Mouse (Mus musculus) MEL (cell line): ENCODE data around the gene Cox6b2.

Source experiments
- CHD1 ChIP-seq: IDR thresholded peaks from 2 replicates; pipeline ENCODE4 v1.6.1; 2012; ENCODE audit warnings: low read depth, mild to moderate bottlenecking, inconsistent platforms, low read length, improper control_type of control experiment
- CHD2 ChIP-seq: IDR thresholded peaks from 2 replicates; pipeline ENCODE4 v1.6.1; 2011; ENCODE audit warnings: low read length, improper control_type of control experiment
- CTCF ChIP-seq, 3 experiments: IDR thresholded peaks in 2 of 3; conservative IDR thresholded peaks in 1 of 3; 2 replicates each; pipeline ENCODE4 v1.5.1; 2011 to 2012; ENCODE audit warnings: low read length in 3 of 3, low read depth in 2 of 3, mild to moderate bottlenecking in 2 of 3, improper control_type of control experiment in 1 of 3, inconsistent platforms in 1 of 3, mixed read lengths in 1 of 3, moderate library complexity in 1 of 3; ENCODE audit not compliant: control insufficient read depth in 1 of 3, insufficient read depth in 1 of 3, poor library complexity in 1 of 3, severe bottlenecking in 1 of 3
- E2F4 ChIP-seq: IDR thresholded peaks from 2 replicates; pipeline ENCODE4 v1.6.1; 2011; ENCODE audit warnings: low read depth, low read length, improper control_type of control experiment, borderline replicate concordance
- EP300 ChIP-seq, 2 experiments: IDR thresholded peaks; 2 replicates each; pipeline ENCODE4 v1.6.1; 2011; ENCODE audit warnings: improper control_type of control experiment in 2 of 2, low read length in 2 of 2, low read depth in 1 of 2, mild to moderate bottlenecking in 1 of 2
- GATA1 ChIP-seq: IDR thresholded peaks from 2 replicates; pipeline ENCODE4 v1.6.1; 2011; ENCODE audit warnings: low read depth, low read length, improper control_type of control experiment
- MYB ChIP-seq: IDR thresholded peaks from 2 replicates; pipeline ENCODE4 v1.6.1; 2011; ENCODE audit warnings: mild to moderate bottlenecking, low read depth, low read length, improper control_type of control experiment
- POLR2A ChIP-seq, 2 experiments: IDR thresholded peaks; 2 replicates each; pipeline ENCODE4 v1.6.1; 2011 to 2012; ENCODE audit warnings: low read length in 2 of 2, mild to moderate bottlenecking in 2 of 2, control low read depth in 1 of 2, improper control_type of control experiment in 1 of 2, low read depth in 1 of 2, moderate library complexity in 1 of 2; ENCODE audit not compliant: control insufficient read depth in 1 of 2, insufficient read depth in 1 of 2, poor library complexity in 1 of 2
- SMC3 ChIP-seq: IDR thresholded peaks from 2 replicates; pipeline ENCODE4 v1.6.1; 2011; ENCODE audit warnings: low read depth, low read length, improper control_type of control experiment
- UBTF ChIP-seq: IDR thresholded peaks from 2 replicates; pipeline ENCODE4 v1.6.1; 2012; ENCODE audit warnings: low read depth, mild to moderate bottlenecking, inconsistent platforms, low read length, improper control_type of control experiment, moderate library complexity, borderline replicate concordance; ENCODE audit not compliant: insufficient read depth
- ZKSCAN1 ChIP-seq: IDR thresholded peaks from 2 replicates; pipeline ENCODE4 v1.6.1; 2012; ENCODE audit warnings: low read depth, mild to moderate bottlenecking, inconsistent platforms, low read length, improper control_type of control experiment, moderate library complexity

DNA sequence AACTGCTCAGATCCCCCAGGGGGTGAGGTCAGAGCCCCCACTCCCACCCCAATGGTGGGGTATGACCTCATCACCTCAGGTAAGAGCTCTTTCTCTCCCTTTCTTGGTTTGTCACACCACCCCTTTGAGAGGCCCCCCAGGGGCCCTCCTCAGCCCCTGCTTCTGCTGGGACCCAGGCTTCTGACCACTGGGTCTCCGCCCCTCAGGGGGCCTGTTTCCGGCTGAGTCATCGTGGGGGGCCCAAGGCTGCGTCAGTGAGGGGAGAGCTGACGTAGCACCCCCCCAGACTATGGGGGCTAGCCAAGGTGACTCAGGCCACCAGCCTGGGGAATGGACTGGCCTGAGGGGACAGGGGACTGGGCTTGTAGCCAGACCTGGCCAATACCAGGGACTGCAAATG lies 27.0 kb upstream of the Cox6b2 start:
- no peak for TF ChIP-seq CHD2
- TF ChIP-seq CTCF (IDR thresholded peaks at IDR 0.05 in 2 of 3, conservative IDR thresholded peaks at IDR 0.05 in 1 of 3; ENCODE audit: control insufficient read depth in 1 of 3, insufficient read depth in 1 of 3, low read depth in 2 of 3, low read length in 3 of 3, poor library complexity in 1 of 3, severe bottlenecking in 1 of 3), result no peak
- no peak for TF ChIP-seq GATA1
- no peak for TF ChIP-seq POLR2A (IDR thresholded peaks at IDR 0.05; ENCODE audit: control insufficient read depth in 1 of 2, insufficient read depth in 1 of 2, low read depth in 1 of 2, low read length in 2 of 2, poor library complexity in 1 of 2)
- TF ChIP-seq EP300 (IDR thresholded peaks at IDR 0.05; ENCODE audit: low read depth in 1 of 2, low read length in 2 of 2), result no peak
- TF ChIP-seq ZKSCAN1, result no peak
- TF ChIP-seq CHD1, result no peak
- no peak for TF ChIP-seq SMC3
- no peak for TF ChIP-seq UBTF
- TF ChIP-seq MYB, result no peak
- TF ChIP-seq E2F4, result no peak
